Mouse (Mus musculus) layer of hippocampus, adult 8-10 months (tissue): Measurements from ENCODE around the gene D11Wsu47e. TPM values are rescaled to one million over a fixed set of nuclear protein-coding genes. Genes with fewer than 3 reads are reported as not detected.

ENCODE experiments used
- DNase-seq, 2 experiments: peaks; one replicate each; pipeline ENCODE4 v3.0.0; 2022; ENCODE audit warnings: low spot score in 2 of 2
- total RNA-seq, 4 experiments: library from RNA; stranded (reverse); gene quantifications; 2 replicates each; pipeline ENCODE4 v1.2.4; 2022

Gene D11Wsu47e
- total RNA-seq, 4 experiments from 2014 or later = 14.1 to 17.1 (median 15.7) TPM

DNA sequence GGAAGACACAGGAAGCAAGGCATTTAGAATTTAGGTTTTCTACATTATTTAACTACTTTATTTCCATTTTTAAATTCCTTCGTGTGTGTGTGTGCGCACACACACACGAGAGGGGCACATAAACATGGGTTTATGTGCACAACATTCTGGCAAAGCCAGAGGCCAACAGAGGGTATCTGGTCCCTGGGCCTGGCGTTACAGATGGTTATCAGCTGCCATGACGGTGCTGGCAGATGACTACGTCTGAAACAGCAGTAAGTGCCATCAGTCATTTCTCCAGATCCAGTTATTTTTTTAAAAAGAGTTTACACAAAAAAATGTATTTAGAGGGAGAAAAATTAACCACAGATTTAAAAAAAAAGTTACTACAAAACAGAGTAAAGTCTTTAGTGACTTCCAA, 18.0 kb upstream of the D11Wsu47e start:
- DNase-seq = no peak

DNA sequence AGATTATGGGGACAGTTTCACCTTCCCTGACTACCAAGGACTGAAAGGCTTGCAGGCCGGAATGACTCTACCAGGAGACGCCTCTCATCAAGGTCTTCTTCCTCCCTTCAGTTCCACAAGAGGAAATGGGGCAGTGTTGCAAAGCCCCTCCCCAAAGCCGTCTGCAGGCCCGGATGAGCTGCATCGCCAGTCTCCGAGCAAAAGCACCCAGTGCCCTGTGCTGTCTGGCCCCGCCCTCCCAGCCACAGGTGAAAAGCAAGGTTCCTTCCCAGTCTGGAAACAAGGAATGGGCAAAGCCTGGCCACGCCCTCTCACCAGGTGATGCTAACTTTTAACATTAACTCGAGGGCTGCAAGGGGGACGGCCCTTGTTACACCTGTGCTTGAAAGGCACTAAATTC, 17.6 kb upstream of the D11Wsu47e start:
- DNase-seq = no peak

DNA sequence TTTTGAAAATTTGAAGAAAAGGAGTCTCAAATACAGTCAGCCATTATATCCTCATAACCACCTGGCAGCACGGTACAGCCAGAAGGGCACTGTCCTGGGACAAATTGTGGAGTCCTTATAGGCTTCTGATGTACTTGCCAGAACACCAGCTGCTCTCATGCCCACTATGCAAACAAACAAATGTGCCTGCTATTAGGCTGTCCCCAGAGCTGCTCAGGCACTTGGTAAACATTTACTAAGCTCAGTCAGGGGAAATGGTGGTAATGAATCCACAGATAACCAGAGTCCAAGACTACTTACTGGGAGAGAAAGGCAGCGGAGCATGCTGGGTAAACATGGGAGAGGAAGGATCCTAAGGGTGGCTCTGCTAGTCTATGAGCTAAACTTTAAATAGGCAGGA, 17.1 kb upstream of the D11Wsu47e start:
- no peak for DNase-seq

DNA sequence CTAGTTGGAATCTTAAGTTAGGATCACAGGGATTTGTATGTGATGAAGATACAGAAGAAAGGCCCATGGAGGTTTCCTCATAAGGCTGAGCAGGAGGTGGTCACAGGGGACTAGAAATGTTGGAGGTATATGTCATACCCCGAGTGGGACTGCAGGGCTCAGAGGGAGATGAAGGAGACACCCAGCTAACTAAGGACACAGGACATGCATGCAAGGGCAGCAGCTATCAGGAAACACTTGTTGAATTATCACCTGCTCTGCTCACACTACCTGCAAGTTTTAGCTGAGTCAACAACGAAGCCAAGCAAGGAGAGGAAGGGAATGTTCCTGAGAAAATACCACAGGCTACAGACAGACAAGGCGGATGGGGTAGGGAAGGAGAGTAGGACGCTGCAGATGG, 16.5 kb upstream of the D11Wsu47e start:
- DNase-seq = no peak

DNA sequence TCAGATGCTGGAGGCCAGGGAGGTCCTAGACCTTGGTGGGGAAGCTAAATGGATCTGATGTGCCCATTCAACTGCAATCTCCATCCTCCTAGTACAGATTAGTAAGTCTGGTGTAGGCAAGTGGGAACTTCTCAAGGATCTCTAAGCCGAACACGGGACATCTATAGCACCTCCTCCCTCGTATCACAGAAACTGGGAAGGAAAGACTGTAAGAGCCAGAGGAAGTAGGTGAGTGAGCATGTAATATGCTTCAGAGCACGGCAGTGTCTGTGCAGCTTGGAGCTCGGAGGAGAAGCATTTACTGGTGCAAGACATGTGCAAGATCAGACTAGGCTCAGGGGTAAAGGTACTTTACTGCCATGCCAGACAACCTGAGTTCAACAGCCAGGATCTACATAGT, 15.4 kb upstream of the D11Wsu47e start:
- DNase-seq = no peak

DNA sequence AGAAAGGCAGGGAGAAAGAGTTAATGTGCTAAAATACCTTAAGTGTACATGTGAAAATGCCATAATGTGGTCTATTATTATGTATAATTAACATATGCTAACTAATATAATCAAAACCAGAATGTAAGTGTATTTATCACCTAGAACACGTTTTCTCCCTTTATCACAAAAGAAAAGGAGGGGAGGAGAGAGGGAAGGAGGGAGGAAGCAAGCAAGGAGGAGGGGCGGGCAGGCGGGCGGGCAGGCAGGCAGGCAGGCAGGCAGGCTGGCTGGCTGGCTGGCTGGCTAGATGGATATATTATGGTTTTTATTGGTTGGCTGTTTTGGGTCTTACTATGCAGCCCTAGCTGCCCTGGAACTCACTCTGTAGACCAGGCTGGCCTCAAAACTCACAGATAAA, 14.5 kb upstream of the D11Wsu47e start:
- no peak for DNase-seq

DNA sequence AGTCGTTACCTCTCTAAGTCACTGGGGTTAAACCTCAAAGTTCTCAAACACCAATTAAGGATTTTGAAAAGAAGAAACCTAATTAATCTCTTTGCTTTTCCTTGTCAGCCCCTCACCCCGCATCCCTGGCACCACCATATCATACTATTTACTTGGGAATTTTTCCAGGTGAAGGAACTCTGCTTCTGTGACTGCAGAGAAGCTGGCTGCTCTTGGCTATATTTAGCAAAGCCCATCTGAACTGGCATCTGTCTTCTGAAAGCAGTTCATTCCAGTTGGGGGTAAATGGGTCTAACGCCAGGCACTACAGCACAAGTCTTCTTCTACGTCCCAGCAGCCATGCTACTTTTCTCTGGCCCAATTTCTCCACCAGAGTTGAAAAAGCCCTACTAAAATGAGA, 10.6 kb upstream of the D11Wsu47e start:
- DNase-seq = no peak

DNA sequence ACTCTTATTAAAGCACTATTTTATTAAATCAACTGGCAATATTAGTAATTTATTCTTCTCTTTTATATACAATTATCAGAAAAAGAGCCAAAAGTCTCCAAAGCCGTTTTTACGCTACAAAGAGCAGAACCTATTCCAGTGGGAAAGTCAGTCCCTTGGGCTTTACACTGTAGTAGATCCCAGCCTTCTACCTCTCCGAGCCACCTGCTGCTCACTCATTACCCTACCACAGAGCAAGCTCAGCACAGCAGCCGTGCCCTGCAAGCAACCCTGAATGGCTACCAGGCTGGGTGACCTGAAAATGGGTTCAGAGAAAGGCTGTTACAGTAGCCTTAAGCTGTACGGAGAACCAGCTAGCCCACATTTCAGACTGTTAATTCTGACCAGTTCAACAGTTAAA, 9.6 kb upstream of the D11Wsu47e start:
- no peak for DNase-seq

DNA sequence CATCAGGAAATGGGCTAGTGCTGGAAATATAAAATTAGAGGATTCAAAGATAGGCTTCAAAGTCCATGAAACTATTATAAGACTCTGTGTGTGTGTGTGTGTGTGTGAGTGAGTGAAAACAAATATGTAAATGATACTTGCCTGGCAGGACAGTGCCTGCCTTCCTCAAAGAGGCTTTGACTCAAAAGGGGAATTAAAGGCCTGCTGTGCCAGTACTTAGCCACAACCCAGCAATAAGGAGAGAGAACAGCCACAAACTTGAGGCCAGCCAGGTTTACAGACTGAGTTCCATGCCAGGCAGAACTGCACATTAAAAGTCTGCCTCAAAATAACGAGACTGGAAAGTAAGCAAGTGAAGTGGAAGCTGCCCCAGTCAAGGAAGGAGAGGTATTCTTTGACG, 7.4 kb upstream of the D11Wsu47e start:
- no peak for DNase-seq

DNA sequence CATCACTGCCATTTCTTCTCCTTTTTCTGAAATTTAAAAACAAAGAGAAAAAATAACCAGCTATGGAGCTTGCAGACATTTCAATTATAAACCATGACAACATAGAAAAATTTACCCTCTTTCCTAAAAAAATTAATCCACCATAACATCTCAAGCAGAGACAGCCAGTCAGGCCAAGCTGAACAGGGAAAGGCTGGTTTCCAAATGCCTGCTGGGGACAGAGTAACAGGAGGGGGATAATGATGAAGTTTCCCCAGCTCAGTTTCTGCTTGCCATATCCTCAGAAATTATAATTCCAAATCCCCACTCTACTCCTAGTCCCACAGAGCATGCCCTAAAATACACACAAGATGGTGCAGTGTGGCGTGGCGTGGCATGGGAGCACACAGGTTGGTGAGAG, 6.8 kb upstream of the D11Wsu47e start:
- DNase-seq = no peak

DNA sequence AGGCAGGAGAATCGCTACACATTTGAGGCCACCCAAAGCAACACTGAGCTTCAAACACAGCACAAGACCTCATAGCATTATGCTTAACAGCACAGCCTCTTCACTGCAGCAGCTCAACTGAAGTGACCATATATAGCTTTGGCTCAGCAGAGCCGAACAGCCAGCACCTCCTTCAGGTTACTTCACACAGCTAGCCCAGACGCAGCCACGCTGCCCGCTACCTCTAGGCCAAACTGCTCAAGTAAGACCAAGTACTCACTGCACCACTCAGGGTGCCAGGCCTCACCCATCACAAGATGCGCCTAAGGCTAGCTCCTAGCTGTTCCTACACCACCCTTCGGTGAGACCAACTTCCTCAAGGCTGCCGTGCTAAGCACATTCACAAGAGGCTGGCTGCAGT, 5.8 kb upstream of the D11Wsu47e start:
- DNase-seq = no peak

DNA sequence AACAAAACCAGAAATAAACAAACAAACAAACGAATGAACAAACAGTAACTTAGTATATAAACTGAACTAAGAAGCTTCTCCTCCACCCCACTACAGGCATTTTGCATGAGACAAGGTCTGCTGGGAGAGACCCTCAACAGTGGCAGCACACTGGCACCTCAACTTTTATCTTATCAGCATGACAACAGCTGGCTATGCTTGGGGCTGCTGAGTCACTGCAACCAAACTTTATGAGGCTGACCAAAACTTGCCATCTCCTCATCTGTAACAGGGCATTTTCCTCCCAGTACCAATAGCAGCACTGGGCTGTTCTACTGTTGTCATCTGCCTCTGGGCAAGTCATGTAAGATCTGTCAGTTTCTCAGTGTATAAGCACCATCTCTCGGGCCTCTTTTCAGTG, 3.3 kb upstream of the D11Wsu47e start:
- DNase-seq = no peak

DNA sequence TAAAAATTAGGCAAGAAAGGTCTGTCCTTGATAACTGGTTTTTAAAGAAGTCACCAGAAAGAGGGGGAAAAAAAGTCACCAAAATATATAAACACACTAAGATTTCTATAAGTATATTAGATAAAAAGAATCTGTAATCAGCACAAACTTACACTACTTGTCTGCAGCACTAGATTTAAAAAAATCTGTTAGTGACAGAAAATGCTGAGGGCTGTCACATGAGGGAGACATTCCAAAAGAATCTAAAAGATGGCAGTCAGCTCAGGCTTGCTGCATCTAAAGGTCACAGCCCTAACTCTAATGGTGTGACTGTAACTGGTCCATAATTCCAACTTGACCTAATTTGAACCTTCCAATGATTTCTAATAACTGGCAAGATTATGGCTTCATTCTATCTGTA, 2.2 kb upstream of the D11Wsu47e start:
- no peak for DNase-seq

DNA sequence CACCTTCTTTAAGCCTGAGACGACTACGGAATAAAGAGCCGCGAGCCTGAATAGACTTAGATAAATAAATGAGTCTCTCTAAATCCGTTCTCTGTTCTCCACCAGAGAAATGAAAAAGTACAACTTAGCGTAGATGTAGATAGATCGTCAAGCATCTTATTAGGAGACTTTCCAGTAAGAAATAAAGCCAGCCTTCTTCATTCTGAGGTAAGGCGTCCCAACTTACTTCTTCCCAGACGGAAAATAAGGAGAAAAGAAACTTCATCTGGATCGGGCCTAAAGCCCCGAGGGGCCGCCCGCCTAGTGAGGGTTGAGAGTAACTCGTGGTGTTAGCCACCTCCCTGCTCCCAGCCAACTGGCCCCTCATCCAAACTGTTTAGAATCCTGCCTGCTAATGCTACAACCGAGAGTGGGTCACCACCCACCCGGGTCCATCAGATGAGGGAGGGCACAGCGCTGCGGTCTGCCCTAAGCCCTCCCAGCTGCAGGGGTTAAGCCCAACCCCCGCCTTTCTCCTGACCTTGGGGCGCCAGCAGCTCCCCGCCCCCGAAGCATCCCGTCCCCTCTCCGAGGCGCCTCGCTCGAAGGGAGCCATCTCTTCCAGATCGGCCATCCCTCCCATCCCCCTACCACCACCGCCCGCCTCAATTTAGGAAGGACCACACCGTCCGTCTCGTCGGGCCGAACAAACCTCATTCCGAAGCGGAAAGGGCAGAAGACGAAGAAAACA, 1.1 kb upstream of the D11Wsu47e start:
- no peak for DNase-seq

DNA sequence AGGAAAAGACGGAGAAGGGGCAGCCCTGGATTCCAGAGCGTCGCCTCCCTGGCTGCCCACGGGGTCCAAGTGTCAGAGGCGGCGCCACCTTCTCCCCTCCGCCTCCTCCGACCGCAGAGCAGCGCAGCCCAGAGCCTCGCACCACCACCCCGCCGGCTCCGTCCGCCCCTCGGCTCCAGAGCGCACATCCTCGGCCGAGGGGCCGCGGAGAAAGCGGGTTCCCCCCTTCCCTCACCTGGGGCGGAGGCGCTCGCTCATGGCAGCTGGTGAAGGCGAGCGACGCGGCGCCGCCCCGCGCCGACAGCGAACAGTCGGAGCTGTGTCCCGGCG, 620 bp upstream of the D11Wsu47e start:
- no peak for DNase-seq

DNA sequence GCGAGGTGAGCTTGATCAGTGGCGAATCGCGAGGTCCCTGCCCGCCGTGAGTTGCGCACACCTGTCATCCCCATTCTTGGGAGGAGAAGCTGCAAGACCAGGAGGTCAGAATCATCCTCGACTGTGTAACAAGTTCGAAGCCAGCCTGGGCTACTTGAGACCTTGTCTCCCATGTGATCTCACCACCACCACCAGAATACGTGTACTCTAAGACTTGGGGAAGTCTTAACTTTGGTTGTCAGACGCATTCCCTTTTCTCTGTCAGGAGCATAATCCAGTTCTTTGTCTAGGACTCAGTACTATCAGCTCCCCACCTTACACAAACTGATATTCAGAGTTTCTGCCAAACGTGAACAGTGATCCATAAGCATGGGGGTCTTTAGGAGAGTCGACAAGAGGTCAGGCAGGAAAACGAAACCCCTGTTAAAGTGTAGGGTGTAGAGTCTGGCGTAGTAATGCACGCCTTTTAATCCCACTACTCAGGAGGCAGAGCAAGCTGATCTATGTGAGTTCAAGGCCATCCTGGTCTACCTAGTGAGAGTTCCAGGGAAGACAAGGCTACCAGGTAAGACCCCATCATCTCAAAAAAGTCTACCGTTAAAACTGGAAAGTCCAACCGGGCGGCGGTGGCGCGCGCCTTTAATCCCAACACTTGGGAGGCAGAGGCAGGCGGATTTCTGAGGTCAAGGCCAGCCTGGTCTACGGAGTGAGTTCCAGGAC, 655 bp downstream of the D11Wsu47e start:
- DNase-seq = no peak

DNA sequence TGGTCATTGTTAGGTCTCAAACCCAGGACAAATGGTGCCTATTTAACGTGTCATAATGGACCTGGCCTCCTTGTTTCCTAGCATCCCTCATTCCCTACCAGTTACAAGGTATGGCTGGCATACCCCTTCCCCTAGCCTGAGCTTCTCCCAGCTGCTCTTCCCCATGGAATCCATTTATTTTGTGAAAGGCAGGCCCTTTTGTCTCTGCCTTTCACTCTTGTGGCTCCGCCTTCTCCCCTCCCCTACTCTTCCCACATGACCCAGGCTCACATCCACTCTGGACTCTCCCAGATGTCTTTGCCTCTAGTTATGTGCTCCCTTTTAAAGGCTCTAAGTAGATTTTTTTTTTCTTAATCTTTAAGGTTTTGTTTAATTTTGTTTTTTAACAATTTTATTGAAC, 2.8 kb downstream of the D11Wsu47e start:
- DNase-seq = no peak

DNA sequence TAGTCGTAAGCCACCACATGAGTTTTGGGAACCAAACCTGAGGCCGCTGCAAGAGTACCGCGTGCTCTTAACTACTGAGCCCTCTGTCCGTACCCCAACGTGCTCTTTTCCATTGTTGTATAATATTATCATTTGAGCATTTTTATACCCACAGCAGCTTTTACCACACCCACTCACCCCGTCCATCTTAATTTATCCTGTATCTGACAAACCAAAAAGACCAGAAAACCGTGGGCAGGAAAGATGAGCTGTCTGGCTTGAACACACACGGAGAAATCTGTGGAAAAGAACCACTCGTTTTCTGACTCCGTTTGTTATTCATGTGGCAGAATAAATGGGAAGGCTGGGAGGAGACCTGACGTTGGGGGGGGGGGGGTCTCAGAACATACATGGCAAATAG, 6.3 kb downstream of the D11Wsu47e start:
- no peak for DNase-seq

DNA sequence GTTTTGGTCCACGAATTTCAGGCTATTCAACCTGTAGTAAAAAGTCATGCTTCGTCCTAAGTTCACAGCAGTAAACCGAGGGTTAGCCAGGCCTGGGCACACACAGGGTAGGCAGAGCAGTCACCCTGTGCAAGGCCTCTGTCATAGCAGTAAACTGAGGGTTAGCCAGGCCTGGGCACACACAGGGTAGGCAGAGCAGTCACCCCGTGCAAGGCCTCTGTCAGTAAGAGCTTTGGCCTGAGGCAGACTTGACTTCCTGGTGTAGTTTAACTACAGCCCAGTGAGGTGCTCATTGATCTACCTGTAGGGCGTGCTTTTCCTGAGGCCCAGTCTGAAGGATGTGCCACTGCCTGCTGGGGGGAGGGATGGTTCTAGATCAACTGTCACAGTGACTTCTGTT, 7.1 kb downstream of the D11Wsu47e start:
- no peak for DNase-seq

DNA sequence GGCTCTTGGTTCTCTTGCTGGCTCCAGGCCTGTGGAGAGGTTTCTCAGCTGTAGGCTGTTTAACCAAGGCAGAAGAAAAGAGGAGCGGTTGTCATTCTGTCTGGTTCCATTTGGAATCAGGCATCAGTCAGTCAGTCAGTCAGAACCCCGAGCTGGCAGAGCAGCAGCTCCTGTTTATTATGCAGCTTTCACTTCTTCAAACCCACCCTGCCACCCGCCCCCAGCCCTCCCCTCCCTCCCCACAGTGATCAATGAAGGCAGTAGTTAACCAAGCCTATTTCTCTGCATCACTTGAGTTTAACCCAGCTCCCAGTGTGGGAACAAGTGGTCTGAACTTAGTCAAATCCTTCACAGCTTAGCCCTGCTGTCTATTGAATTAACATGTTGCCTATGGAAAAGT, 7.6 kb downstream of the D11Wsu47e start:
- DNase-seq = no peak

DNA sequence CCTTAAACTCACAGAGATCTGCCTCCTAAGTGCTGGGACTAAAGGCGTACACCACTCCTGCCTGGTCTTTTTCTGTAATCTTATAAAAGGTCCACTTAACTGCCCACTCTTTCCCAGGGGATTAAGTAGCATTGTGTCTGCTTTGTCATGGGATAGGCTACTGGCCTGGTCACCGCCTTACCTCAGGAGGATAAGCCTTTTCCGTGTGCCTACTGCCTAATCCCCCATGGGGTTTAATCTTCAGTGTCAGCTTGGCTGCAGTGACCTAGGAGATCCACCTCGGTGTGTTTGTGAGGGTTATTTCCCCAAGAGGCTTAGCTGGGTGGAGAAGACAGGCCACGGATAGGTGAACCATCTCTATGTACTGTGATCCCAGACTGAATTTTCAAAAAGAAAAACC, 13.4 kb downstream of the D11Wsu47e start:
- no peak for DNase-seq

DNA sequence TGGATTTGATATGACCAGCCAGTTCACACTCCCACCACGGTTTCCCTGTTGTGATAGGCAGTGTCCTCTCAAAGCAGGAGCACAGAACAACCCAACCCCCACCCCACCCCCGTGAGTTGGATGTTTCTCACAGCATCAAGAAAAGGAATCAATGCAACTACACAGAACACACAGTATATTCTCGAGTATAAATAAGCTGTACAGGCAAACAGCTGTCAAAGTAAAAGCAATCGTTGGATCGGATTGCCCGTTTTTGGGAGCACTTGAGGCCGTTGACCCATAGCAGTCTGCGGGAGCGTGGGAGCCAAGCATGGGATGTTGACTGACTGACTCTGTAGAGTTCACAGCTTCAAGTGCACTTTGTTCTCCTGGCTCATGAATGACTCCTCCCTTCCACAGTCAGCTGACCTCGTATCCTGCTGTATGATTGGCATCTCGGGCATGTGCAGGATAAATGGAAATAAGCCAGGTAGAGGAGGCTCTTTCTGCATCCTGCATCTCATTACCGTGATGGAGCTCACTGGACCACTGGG, 13.9 kb downstream of the D11Wsu47e start:
- DNase-seq = no peak

DNA sequence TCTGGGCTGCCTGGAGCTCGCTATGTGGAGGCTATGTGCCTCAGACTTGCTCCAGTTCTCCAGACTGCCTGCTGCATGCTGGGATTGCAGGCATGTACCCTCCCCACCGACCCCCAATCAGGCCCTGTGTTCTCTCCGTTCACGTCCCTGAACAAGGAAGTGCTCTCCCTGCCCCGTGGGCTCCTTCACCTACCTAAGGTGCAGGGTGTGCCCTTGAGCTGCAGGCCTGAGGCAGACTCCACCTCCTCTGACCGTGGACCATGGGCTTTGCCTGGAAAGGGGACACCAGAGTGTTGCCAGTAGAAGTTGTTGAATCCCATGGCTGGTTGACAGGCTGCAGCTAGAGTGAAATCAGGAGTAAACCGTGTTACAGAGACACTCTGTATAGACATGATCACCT, 15.4 kb downstream of the D11Wsu47e start:
- DNase-seq = no peak
